ENCODE assay signal across 8 mouse cellular contexts in the genomic region with DNA sequence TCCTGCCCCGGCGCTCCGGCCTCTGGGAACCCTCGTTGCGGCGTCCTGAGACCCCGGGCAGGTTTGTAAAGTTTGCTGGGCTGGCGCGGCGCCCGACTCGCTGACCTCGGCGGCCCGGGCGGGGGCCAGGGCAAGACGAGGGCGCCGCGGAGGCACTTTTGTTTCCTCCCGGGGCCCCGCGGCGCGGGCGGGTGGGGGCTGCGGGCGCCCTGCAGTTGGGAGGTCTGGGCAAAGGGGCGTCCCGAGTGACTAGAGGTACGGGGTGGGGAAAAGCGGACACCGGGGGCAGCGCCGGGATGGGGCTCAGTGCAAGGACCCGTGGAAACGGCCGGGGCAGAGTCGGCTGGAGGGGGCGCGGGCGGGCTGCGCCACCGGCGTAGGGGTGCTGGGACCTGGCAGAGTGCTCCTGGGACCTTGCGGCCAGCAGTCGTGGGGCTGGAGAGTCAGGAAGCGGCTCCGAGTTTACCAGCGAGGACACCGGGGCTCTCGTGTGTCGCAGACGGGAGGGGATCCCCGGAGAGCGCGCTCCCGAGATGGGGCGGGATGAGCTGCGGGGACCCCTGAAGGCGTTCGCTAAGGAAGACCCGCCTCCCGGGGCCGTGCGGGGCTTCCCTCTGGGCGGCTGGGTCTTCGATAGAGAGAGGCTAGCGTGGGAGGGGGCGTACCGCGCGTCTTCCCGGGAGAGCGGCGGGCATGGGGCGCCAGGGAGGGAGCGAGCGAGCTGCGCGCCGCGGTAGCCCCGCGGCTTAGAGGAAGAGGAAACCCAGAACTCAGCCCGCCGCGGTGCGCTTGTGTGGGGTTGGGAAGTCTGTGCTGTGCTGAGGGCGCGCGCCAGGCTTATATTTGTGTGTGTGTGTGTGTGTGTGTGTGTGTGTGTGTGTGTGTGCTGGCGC. TPM values are rescaled to one million over a fixed set of nuclear protein-coding genes. Genes with fewer than 3 reads are reported as not detected.
A peak's percentile ranks its signal among the peaks of the same experiment; 100 is the strongest.
DNase-seq lines count a peak whose midpoint lies in the region; ATAC-seq and TF ChIP-seq lines count a peak whose summit lies in the region.

No protein-coding gene starts in this region.

- H3K27me3 ChIP-seq in embryonic facial prominence, embryonic 11.5 days (ENCODE audit: control insufficient read depth, insufficient read depth, low read length), result no peaks in the 10 kb centered on the region
- peaks cover 9% of the 10 kb centered on the region; the same call in 1 of the 2 replicates for H3K27me3 ChIP-seq in heart, embryonic 14.5 days (ENCODE audit: control insufficient read depth, insufficient read depth, low read length)
- H3K27me3 ChIP-seq in lung, embryonic 15.5 days, result no peaks in the 10 kb centered on the region
- H3K27me3 ChIP-seq in thymus, adult 2 months (ENCODE audit: control insufficient read depth, insufficient read depth, low read length), result no peaks in the 10 kb centered on the region

- no peaks in the 10 kb centered on the region for H3K9me3 ChIP-seq in embryonic facial prominence, embryonic 11.5 days (replicated peaks; ENCODE audit: control insufficient read depth, low read length)
- H3K9me3 ChIP-seq in heart, embryonic 14.5 days (ENCODE audit: control insufficient read depth, low read length), result no peaks in the 10 kb centered on the region
- no peaks in the 10 kb centered on the region for H3K9me3 ChIP-seq in lung, embryonic 15.5 days

- peak; percentile 56 for DNase-seq in layer of hippocampus, adult 11-12 months (ENCODE audit: low spot score)
- no peak for DNase-seq in layer of hippocampus, adult 9-10 months (ENCODE audit: low spot score)
- peak; percentile 69 for DNase-seq in embryonic facial prominence, embryonic 11.5 days (ENCODE audit: low spot score)
- DNase-seq in kidney, postnatal 36 days, result peak; percentile 9 to 60
- peak; percentile 74 for DNase-seq in thymus, adult 2 months

- TF ChIP-seq CTCF in olfactory bulb, adult 2 months (IDR thresholded peaks at IDR 0.05; ENCODE audit: insufficient read depth, low read depth, low read length), result no peak; the same call in 1 of the 2 replicates
- TF ChIP-seq CTCF in thymus, adult 2 months (IDR thresholded peaks at IDR 0.05; ENCODE audit: borderline replicate concordance, control insufficient read depth, extremely low read depth, insufficient read depth, low read length, poor library complexity), result 0 out of 2 replicates have a peak, but pooled peaks have one; percentile 18

- H3K36me3 ChIP-seq in embryonic facial prominence, embryonic 11.5 days (replicated peaks; ENCODE audit: control insufficient read depth, insufficient read depth, low read depth, low read length), result no peaks in the 10 kb centered on the region
- no peaks in the 10 kb centered on the region for H3K36me3 ChIP-seq in heart, embryonic 14.5 days (ENCODE audit: control insufficient read depth, insufficient read depth, low read length)
- no peaks in the 10 kb centered on the region for H3K36me3 ChIP-seq in lung, embryonic 15.5 days
- no peaks in the 10 kb centered on the region for H3K36me3 ChIP-seq in thymus, adult 2 months (ENCODE audit: control insufficient read depth, insufficient read depth, low read length)

- WGBS in embryonic facial prominence, embryonic 11.5 days, result under 1% methylated on average over 82 of the region's 93 CpGs
- WGBS in heart, embryonic 14.5 days, result under 1% methylated on average over 80 of the region's 93 CpGs
- WGBS in lung, embryonic 15.5 days, result under 1% methylated on average over 92 of the region's 93 CpGs
- under 1% methylated on average over 92 of the region's 93 CpGs for WGBS in olfactory bulb, adult 2 months
- under 1% methylated on average over 93 of the region's 93 CpGs for WGBS in thymus, adult 2 months

- peak; percentile 82 for ATAC-seq in embryonic facial prominence, embryonic 11.5 days (replicated peaks; ENCODE audit: insufficient number of reproducible peaks, low FRiP score, low TSS enrichment, low read depth)
- ATAC-seq in heart, embryonic 14.5 days (ENCODE audit: insufficient number of reproducible peaks, insufficient read depth, low FRiP score, low read depth), result peak; percentile 58
- ATAC-seq in lung, embryonic 15.5 days (ENCODE audit: borderline replicate concordance, extremely low read depth, low FRiP score, low TSS enrichment), result peak; percentile 63

- peak overlapping the region; percentile 74 for H3K4me3 ChIP-seq in embryonic facial prominence, embryonic 11.5 days (ENCODE audit: low read depth, low read length)
- H3K4me3 ChIP-seq in heart, embryonic 14.5 days (ENCODE audit: control insufficient read depth in 1 of 2, insufficient read depth in 1 of 2, low read depth in 1 of 2, low read length in 2 of 2), result peak overlapping the region; percentile 54 to 82
- peak overlapping the region; percentile 72 for H3K4me3 ChIP-seq in lung, embryonic 15.5 days
- H3K4me3 ChIP-seq in olfactory bulb, adult 2 months (ENCODE audit: insufficient read depth, low read depth, low read length), result peak overlapping the region; percentile 93
- peak overlapping the region; percentile 89 for H3K4me3 ChIP-seq in thymus, adult 2 months (ENCODE audit: control insufficient read depth, insufficient read depth, low read length)

- H3K27ac ChIP-seq in embryonic facial prominence, embryonic 11.5 days (replicated peaks; ENCODE audit: low read depth, low read length), result 0 out of 2 replicates have a peak overlapping the region, but pooled peaks have one; percentile 35
- peak overlapping the region; percentile 22 to 79; a peak in 2 of 4 replicates for H3K27ac ChIP-seq in heart, embryonic 14.5 days (replicated peaks in 1 of 2; ENCODE audit: control insufficient read depth in 1 of 2, insufficient read depth in 1 of 2, low read depth in 2 of 2, low read length in 2 of 2)
- peak overlapping the region; percentile 90 for H3K27ac ChIP-seq in lung, embryonic 15.5 days
- H3K27ac ChIP-seq in olfactory bulb, adult 2 months (ENCODE audit: insufficient read depth, low read depth, low read length), result peak overlapping the region; percentile 16; the same call in 1 of the 2 replicates
- H3K27ac ChIP-seq in thymus, adult 2 months (ENCODE audit: control insufficient read depth, insufficient read depth, low read length), result no peak overlapping the region

- no peaks in the 10 kb centered on the region for H3K4me1 ChIP-seq in embryonic facial prominence, embryonic 11.5 days (ENCODE audit: control insufficient read depth, insufficient read depth, low read length)
- H3K4me1 ChIP-seq in heart, embryonic 14.5 days (ENCODE audit: control insufficient read depth in 2 of 2, insufficient read depth in 2 of 2, low read length in 2 of 2), result peaks cover 0 to 2% of the 10 kb centered on the region in 2 experiments; a peak in 1 of 4 replicates
- H3K4me1 ChIP-seq in lung, embryonic 15.5 days, result peaks cover 32% of the 10 kb centered on the region
- peaks cover 14% of the 10 kb centered on the region for H3K4me1 ChIP-seq in olfactory bulb, adult 2 months (ENCODE audit: control insufficient read depth, insufficient read depth, low read length)
- peaks cover 14% of the 10 kb centered on the region for H3K4me1 ChIP-seq in thymus, adult 2 months (replicated peaks; ENCODE audit: control insufficient read depth, insufficient read depth, low read length)

- peak; percentile 26; the same call in 1 of the 2 replicates for TF ChIP-seq POLR2A in olfactory bulb, adult 2 months (IDR thresholded peaks at IDR 0.05; ENCODE audit: insufficient read depth, low read depth, low read length)
- TF ChIP-seq POLR2A in thymus, adult 2 months (IDR thresholded peaks at IDR 0.05; ENCODE audit: control insufficient read depth, extremely low read depth, insufficient read depth, low read length, poor library complexity), result no peak

- peak overlapping the region; percentile 87 for H3K4me2 ChIP-seq in embryonic facial prominence, embryonic 11.5 days (ENCODE audit: low read depth, low read length)
- peak overlapping the region; percentile 99 for H3K4me2 ChIP-seq in heart, embryonic 14.5 days (ENCODE audit: low read length)
- peak overlapping the region; percentile 77 for H3K4me2 ChIP-seq in lung, embryonic 15.5 days

- H3K9ac ChIP-seq in embryonic facial prominence, embryonic 11.5 days (replicated peaks; ENCODE audit: low read length), result peak overlapping the region; percentile 59
- peak overlapping the region; percentile 80 for H3K9ac ChIP-seq in heart, embryonic 14.5 days (ENCODE audit: low read length)
- peak overlapping the region; percentile 86 for H3K9ac ChIP-seq in lung, embryonic 15.5 days

RNA-seq across cellular contexts. Expression of a gene that starts 0.6 kb away (rescaled TPM):
- 8.8 and 8.9 TPM in 2 replicates for polyA plus RNA-seq in embryonic facial prominence, embryonic 11.5 days (2014; fragmentation: Nextera tagmentation; extraction: Ambion mirVana)
- 10.4 and 12.7 TPM in 2 replicates for polyA plus RNA-seq in heart, embryonic 14.5 days (2014; fragmentation: Nextera tagmentation; extraction: Ambion mirVana)
- 32.8 and 37.1 TPM in 2 replicates for polyA plus RNA-seq in lung, embryonic 15.5 days (2015; fragmentation: Nextera tagmentation; extraction: Ambion mirVana)
- polyA plus RNA-seq in olfactory bulb, adult 2 months (2012; ENCODE audit: insufficient read depth, insufficient read length, low replicate concordance, missing spikeins), result 223 TPM in 1 of 2 replicates, not detected in the other
- polyA plus RNA-seq in thymus, adult 2 months (2012; rRNA removed), result 50.2 and 52.5 TPM in 2 replicates
